Mouse (Mus musculus) erythroblast, embryonic 14.5 days (primary cell): ENCODE measurements around the gene Birc2. TPM values are rescaled to one million over a fixed set of nuclear protein-coding genes. Genes with fewer than 3 reads are reported as not detected.

ENCODE experiments used
- H3K27me3 ChIP-seq: 2 replicates; pipeline ENCODE4 v1.6.1; 2012; ENCODE audit warnings: inconsistent platforms; ENCODE audit not compliant: control insufficient read depth
- H3K36me3 ChIP-seq: 2 replicates; pipeline ENCODE4 v1.6.1; 2012; ENCODE audit warnings: mild to moderate bottlenecking, inconsistent platforms; ENCODE audit not compliant: control insufficient read depth
- H3K4me1 ChIP-seq: 2 replicates; pipeline ENCODE4 v1.6.1; 2012; ENCODE audit warnings: inconsistent platforms; ENCODE audit not compliant: control insufficient read depth
- H3K4me3 ChIP-seq: replicated peaks from 2 replicates; pipeline ENCODE3; 2012; ENCODE audit warnings: moderate library complexity, mild to moderate bottlenecking, inconsistent platforms
- H3K9me3 ChIP-seq: 2 replicates; pipeline ENCODE4 v1.6.1; 2012; ENCODE audit warnings: low read length, inconsistent platforms, mixed read lengths; ENCODE audit not compliant: control insufficient read depth
- GATA1 ChIP-seq: IDR thresholded peaks from 2 replicates; pipeline ENCODE4 v1.6.1; 2012; ENCODE audit warnings: low read length, inconsistent platforms, mixed read lengths
- TAL1 ChIP-seq: IDR thresholded peaks from 3 replicates; pipeline ENCODE4 v1.6.1; 2012; ENCODE audit warnings: low read length, inconsistent platforms, mixed read lengths
- polyA plus RNA-seq: library from polyadenylated mRNA; stranded (reverse); fragments of >175 nt; gene quantifications from 2 replicates; pipeline ENCODE4 v1.2.3, GENCODE M21; 2012

Birc2 gene
- 0.09 and 0.47 TPM in 2 replicates for polyA plus RNA-seq

DNA sequence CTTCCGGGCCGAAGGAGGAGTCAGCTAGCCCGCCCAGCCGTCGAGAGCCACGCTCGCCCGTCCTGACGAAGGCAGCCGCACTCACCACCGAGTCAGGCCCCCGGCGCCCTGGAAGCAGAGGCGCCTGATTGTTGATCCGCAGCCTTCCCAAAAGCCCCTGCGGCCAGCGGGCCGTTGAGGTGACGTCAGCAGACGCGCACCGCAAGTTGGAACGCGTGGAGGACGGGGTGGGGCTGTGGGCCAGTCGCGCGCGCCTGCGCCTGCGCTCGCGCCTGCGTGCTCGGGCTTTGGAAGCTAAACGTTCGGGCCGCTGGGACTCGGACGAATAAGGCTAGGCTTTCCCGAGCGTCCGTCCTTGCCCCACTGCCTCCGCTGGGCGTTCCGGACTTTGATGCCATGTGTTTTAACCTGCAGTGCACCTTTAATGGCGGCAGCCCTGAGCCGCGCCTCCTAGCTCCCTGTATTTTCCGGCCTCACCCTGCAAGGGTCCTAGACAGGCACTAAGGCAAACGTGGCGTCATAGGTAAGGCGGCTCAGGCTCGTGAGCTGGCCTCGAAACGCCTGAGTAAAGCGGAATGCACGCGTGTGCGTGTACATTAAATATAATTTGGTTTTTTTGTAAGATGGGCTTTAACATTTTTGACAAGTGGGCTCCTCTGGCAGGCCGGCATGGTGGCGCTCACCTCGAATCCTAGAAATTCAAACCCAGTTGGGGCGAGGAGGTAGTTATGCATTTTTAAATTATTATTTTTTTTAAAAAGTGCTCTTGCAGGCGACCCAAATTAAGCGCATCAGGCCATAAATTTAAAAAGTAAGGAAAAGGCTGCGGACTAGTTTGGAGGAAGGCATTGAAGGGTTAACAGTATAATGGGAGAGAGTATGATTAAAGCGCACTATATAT is at the start of gene Birc2:
TSS of gene Birc2 (minus strand) at position 160 of the 901 bp plus-strand sequence.
- Histone ChIP-seq H3K4me1 (peaks cover 41% of the 10 kb centered on the region), H3K4me3 (peak within 1 kb of the TSS; percentile 94), H3K36me3 (peaks cover 29% of the 10 kb centered on the region), H3K27me3 (no peaks in the 10 kb centered on the region), H3K9me3 (no peaks in the 10 kb centered on the region)
- no peak for TF ChIP-seq GATA1
- TF ChIP-seq TAL1: no peak

DNA sequence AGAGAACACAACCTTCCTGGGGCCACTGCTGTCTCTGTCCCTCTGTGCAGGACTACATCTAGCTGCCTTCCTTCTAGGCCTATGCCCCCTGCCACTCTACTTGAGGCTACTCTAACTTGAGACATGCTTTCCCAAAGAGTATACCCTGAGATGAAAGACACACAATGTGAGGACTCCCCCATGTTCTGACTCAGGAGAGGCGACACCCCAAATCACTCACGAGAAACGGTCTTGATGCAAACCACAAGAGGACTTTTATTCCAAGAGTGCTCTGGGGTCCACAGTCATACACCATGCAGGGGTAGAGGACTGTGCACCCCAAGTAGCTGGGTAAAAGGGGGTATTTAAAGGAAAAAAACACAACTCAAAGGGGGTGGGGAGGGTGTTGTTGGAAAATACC is 47.5 kb upstream of the Birc2 start:
- TF ChIP-seq TAL1 (no peak), GATA1 (no peak)

DNA sequence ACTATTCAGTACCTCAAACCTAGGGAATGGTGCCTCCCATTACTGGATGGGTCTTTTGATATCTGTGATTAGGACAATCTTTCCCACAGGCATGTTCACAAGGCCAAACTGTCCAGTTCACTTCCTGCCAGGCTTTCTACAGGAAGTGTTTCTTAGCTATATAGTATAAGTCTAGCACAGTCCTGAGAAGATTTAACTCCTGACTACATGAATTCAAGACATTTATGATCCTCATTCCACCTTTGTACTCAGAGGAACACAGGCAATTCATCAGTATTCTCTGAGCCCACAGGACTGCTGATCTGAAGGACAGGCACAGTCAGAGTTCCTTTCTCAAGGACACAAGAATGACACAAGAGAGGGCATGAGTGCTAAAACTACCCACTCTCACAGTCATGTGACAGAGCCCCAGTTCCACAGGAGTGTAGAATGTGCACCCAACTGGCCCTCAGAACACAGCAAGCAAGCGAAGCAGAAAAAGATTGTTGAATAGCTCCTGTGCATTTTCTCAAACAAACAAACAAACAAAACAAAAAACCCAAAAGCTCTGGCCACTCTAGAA is 45.5 kb upstream of the Birc2 start:
- H3K36me3 ChIP-seq: no peaks in the 10 kb centered on the region
- no peaks in the 10 kb centered on the region for H3K4me1 ChIP-seq
- H3K4me3 ChIP-seq: no peak overlapping the region
- TF ChIP-seq GATA1 (no peak), TAL1 (no peak)
- H3K27me3 ChIP-seq: no peaks in the 10 kb centered on the region
- H3K9me3 ChIP-seq: peaks cover 12% of the 10 kb centered on the region

More for the DNA sequence above, 47.5 kb upstream of the Birc2 start:
- Histone ChIP-seq H3K9me3 (peaks cover 12% of the 10 kb centered on the region), H3K27me3 (no peaks in the 10 kb centered on the region), H3K36me3 (no peaks in the 10 kb centered on the region), H3K4me1 (no peaks in the 10 kb centered on the region), H3K4me3 (no peak overlapping the region)

DNA sequence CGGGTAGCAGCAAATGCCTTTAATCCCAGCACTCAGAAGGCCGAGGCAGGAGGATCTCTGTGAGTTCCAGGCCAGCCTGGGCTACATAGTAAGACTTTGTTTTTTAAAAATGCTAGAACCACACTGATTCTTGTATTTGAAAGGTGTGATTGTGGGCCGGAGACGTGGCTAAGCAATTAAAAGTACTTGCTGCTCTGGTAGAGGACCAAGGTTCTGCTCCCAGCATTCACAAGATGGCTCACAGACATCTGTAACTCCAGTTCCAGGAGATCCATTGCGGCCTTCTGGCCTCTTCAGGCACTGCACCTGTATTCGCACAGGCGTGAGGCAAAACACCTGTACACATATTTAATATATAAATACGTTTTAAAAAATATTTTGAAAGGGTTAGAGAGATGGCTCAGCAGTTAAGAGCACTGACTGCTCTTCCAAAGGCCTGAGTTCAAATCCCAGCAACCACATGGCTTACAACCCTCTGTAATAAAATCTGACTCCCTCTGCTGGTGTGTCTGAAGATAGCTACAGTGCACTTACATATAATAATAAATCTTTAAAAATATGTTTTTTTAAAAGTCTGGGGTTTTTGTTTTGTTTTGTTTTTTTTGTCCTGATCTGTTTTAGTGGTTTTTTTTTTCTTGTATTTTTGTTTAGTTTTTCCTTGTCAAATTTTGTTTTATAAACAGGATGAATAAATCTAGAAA is 36.8 kb upstream of the Birc2 start:
- Histone ChIP-seq H3K36me3 (no peaks in the 10 kb centered on the region), H3K4me1 (peaks cover 21% of the 10 kb centered on the region), H3K4me3 (peak overlapping the region; percentile 69), H3K27me3 (no peaks in the 10 kb centered on the region), H3K9me3 (no peaks in the 10 kb centered on the region)
- TF ChIP-seq TAL1 (no peak), GATA1 (no peak)

DNA sequence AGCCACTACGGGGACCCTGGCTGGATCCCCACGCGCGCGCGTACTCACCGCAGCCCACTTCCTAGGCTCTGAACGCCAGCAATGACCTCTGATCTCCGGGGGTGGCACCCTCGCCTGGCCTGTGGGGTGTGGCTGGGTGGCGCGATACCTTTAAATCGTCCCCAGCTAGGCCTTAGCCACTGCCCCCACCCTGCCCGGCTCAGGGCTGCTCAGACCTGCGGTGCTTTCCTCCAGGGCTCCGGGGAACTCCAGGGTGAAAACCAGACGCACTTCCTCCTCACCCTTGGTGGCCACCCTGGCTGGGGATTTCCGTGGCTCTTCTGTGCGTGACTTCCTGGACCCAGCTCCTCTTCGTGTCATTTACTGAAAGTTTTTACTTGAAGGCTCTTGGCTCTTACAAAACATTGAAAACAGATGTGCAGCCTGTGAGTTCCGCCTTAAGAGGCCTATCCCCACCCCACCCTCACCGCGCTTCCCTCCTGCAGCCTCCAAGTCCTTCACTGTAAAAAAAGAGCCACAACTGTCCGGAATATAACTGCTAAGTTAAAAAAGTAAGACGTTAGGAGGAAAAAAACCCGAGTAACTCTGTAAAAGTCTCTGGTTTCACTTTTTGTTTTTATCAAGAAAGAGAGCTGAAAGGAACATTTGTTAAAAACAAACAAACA is 36.0 kb upstream of the Birc2 start, which contains the start of gene Birc3:
TSS of gene Birc3 (minus strand) at position 412 of the 665 bp plus-strand sequence.
- no peaks in the 10 kb centered on the region for H3K27me3 ChIP-seq
- H3K4me3 ChIP-seq: peak within 1 kb of the TSS; percentile 69
- peaks cover 21% of the 10 kb centered on the region for H3K4me1 ChIP-seq
- no peaks in the 10 kb centered on the region for H3K36me3 ChIP-seq
- H3K9me3 ChIP-seq: no peaks in the 10 kb centered on the region
- TF ChIP-seq TAL1 (no peak), GATA1 (no peak)

DNA sequence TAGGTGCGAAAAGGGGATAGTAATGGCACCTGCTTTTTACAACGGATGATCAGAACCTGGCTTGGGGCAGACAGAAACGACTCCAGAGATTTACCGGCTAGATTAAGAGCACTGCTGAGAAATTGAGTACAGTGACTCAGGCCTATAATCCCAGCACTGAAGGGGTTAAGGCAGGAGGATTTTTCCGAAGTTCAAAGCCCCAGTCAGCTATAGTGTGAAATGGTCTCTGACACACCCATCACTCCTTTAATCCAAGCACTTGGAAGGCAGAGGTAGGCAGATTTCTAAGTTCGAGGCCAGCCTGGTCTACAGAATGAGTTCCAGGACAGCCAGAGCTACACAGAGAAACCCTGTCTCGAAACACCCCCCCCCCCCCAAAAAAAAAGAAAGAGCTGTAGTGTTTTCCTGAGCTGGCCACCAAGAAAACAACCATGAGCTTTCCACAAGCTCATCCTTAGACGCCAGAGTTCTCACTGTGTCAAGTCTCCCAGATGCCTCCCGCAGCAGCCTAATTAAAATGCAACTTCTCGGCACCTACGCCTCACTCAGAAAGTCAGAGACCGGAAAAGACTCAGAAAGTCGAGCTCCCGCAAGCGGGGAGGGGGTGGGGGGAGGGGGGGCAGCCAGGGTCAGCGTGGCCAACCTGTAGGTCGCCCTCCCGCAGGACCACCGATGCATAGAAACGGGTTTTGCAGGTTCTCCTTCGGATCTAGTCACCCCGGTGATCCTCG is 35.3 kb upstream of the Birc2 start:
- H3K36me3 ChIP-seq: peaks cover 6% of the 10 kb centered on the region
- no peaks in the 10 kb centered on the region for H3K9me3 ChIP-seq
- TF ChIP-seq GATA1: peak; percentile 45; the same call in 1 of the 2 replicates
- TF ChIP-seq TAL1: no peak
- H3K4me3 ChIP-seq: peak overlapping the region; percentile 69
- H3K27me3 ChIP-seq: no peaks in the 10 kb centered on the region
- H3K4me1 ChIP-seq: peaks cover 21% of the 10 kb centered on the region

DNA sequence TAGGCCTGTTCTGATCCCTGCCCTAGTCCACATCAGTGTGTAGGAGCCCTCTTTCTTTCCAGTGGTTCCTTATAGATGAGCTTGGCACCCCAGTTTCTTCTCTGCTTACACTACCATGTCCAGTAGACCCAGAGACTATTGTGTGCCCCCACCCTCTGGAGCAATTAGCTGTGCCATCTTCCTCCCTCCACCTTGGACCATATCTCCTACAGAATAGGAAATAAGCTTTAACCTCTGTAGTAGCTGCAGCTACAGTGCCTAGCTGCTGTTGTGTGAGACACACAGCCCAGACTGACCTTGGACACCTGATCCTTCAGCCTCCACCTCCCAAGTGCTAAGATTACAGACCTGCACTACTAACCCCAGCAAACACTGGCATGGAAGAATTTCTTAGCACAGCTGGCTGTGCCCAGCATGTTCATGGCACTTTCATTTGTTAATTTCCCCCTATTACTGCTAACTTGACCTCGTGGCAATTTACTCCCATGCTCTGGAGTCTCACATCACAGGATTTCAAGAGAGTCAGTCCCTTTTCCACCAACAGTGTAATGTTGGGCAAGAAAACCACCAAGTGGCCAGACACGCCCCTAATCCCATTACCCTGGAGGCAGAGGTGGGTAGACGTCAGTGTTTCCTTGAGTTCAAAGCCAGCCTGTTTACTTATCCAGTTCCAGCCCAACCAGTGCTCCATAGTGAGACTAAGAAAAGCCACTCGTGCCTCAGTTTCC is 34.6 kb upstream of the Birc2 start:
- TF ChIP-seq TAL1: no peak
- no peak for TF ChIP-seq GATA1
- Histone ChIP-seq H3K4me3 (peak overlapping the region; percentile 0), H3K27me3 (no peaks in the 10 kb centered on the region), H3K9me3 (no peaks in the 10 kb centered on the region), H3K4me1 (peaks cover 21% of the 10 kb centered on the region), H3K36me3 (peaks cover 6% of the 10 kb centered on the region)
